Mouse (Mus musculus) E14TG2a.4 (cell line): Measurements from ENCODE around the gene Mosmo.

Source experiments
- CTCF ChIP-seq: conservative IDR thresholded peaks from 2 replicates; pipeline ENCODE4 v1.5.1; 2014; ENCODE audit warnings: low read length
- NANOG ChIP-seq: IDR thresholded peaks from 2 replicates; pipeline ENCODE4 v1.6.1; 2014; ENCODE audit warnings: borderline replicate concordance, low read length, mixed read lengths

- TF ChIP-seq CTCF: no peak
- no peak for TF ChIP-seq NANOG
These were observed 69.4 kb downstream of the Mosmo start for GRCm38 (mm10) chr7:120746821-120747220.
